Mouse (Mus musculus) macrophage (primary cell): Measurements from ENCODE around the gene Ang. TPM values are rescaled to one million over a fixed set of nuclear protein-coding genes. Genes with fewer than 3 reads are reported as not detected.

Source experiments
- polyA plus RNA-seq: library from polyadenylated mRNA; stranded (reverse); fragments of 250-400 nt; gene quantifications from 3 replicates; pipeline ENCODE4 v1.2.4, GENCODE M21; 2018; ENCODE audit warnings: inconsistent platforms

Ang gene
- polyA plus RNA-seq, 1 experiment from 2014 or later, result 15.6 TPM

Other genes with a start within 250 kb of the Ang start
- gene Tep1, start 220.6 kb upstream of the Ang start, polyA plus RNA-seq, result 54.3 to 116 TPM (median 85.4 TPM) in 3 replicates
- gene Klhl33, start 193.6 kb upstream of the Ang start, polyA plus RNA-seq, result 0.10 to 0.34 TPM in 2 of 3 replicates, not detected in the other
- 56.9 to 68.6 TPM (median 67.4 TPM) in 3 replicates for gene Osgep, start 166.3 kb upstream of the Ang start, polyA plus RNA-seq
- 33.4 to 83.1 TPM (median 37.9 TPM) in 3 replicates for gene Apex1, start 166.2 kb upstream of the Ang start, polyA plus RNA-seq
- gene Pip4p1, start 160.3 kb upstream of the Ang start, polyA plus RNA-seq, result 52.7 to 128 TPM (median 76.1 TPM) in 3 replicates
- 39.2 to 329 TPM (median 249 TPM) in 3 replicates for gene Pnp, start 160.1 kb upstream of the Ang start, polyA plus RNA-seq
- gene Gm49342, start 146.6 kb upstream of the Ang start, polyA plus RNA-seq, result 224 to 377 TPM (median 317 TPM) in 3 replicates
- 0.75 to 1.5 TPM (median 1.2 TPM) in 3 replicates for gene Pnp2, start 135.2 kb upstream of the Ang start, polyA plus RNA-seq
- gene Rnase10, start 83.4 kb upstream of the Ang start, polyA plus RNA-seq, result not detected in 3 replicates
- gene Rnase9, start 49.3 kb upstream of the Ang start, polyA plus RNA-seq, result not detected in 3 replicates
- not detected in 3 replicates for gene Rnase11, start 41.0 kb upstream of the Ang start, polyA plus RNA-seq
- gene Rnase12, start 33.5 kb upstream of the Ang start, polyA plus RNA-seq, result not detected in 3 replicates
- not detected in 3 replicates for gene Olfr750, start 16.7 kb upstream of the Ang start, polyA plus RNA-seq
- 71.8 to 173 TPM (median 117 TPM) in 3 replicates for gene Rnase4, start 73 bp upstream of the Ang start, polyA plus RNA-seq
- gene Eddm3b, start 23.3 kb downstream of the Ang start, polyA plus RNA-seq, result not detected in 3 replicates
- 3.8 to 24.3 TPM (median 17.6 TPM) in 3 replicates for gene Rnase6, start 32.8 kb downstream of the Ang start, polyA plus RNA-seq
- gene Rnase1, start 55.6 kb downstream of the Ang start, polyA plus RNA-seq, result not detected in 3 replicates
- not detected in 3 replicates for gene Rnase2b, start 71.1 kb downstream of the Ang start, polyA plus RNA-seq
- gene Ang2, start 108.0 kb downstream of the Ang start, polyA plus RNA-seq, result not detected in 3 replicates
- not detected in 3 replicates for gene Ear14, start 112.2 kb downstream of the Ang start, polyA plus RNA-seq
- gene Rnase2a, start 165.0 kb downstream of the Ang start, polyA plus RNA-seq, result not detected in 3 replicates